Mouse (Mus musculus) heart, adult 9 months (tissue): Measurements from ENCODE around the gene Mcur1.

Experiments used
- DNase-seq, 2 experiments: peaks; one replicate each; pipeline ENCODE4 v3.0.0; 2022; ENCODE audit warnings: low spot score in 2 of 2

Mcur1 gene

DNA sequence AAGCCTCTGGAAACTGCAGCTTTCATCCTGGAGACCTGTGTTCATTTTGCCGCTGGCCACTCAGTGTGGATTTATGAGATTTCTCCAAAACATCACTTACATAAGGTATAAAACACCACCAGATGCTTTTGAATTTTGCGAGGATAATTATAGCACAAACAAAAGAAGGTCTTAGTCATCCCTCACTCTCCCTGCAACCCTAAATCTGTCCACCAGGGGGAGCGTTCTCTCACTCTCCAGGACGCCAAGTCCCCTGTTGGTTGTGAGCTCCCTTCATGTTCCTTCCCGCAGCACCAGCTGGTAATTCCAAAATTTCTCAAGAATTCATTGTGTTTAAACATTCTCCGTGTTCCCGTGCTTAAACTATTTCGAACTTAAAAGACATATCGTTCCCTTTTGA is 5.4 kb upstream of the Mcur1 start:
- peak; percentile 43 to 73 for DNase-seq

DNA sequence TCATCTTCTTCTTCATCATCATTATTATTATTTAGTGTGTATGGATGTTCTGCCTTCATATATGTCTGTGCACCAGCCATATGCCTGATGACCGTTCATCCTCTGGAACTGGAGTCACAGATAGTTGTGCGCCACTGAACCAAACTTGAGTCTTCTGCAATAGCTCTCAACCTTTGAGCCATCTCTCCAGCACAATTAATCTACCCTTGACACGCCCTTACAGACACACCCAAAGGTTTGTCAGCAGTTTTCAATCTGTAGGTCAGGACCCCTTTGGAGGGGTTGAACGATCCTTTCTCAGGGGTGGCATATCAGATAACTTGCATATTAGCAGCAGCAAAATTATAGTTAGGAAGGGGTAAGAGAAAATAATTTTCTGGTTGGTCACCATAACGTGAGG is 4.7 kb upstream of the Mcur1 start:
- no peak for DNase-seq

DNA sequence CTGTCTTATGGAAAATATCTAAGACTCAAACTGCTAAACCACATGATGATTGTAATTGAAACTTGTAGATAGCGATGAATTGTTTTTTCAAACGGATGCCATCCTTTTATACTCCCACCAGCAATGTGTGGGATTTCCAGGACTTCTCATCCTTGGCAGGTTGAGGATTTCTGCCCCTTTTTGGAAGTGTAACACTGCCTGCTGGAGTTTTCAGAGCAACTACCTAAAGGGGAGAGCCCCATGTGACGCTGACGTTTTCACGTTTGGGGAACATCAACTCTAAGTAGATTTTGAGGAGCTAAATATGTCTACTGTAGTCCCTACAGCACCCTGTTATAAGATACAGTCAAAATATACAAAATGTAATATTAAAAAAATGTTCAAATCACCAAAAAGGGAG is 2.7 kb upstream of the Mcur1 start:
- DNase-seq = no peak

DNA sequence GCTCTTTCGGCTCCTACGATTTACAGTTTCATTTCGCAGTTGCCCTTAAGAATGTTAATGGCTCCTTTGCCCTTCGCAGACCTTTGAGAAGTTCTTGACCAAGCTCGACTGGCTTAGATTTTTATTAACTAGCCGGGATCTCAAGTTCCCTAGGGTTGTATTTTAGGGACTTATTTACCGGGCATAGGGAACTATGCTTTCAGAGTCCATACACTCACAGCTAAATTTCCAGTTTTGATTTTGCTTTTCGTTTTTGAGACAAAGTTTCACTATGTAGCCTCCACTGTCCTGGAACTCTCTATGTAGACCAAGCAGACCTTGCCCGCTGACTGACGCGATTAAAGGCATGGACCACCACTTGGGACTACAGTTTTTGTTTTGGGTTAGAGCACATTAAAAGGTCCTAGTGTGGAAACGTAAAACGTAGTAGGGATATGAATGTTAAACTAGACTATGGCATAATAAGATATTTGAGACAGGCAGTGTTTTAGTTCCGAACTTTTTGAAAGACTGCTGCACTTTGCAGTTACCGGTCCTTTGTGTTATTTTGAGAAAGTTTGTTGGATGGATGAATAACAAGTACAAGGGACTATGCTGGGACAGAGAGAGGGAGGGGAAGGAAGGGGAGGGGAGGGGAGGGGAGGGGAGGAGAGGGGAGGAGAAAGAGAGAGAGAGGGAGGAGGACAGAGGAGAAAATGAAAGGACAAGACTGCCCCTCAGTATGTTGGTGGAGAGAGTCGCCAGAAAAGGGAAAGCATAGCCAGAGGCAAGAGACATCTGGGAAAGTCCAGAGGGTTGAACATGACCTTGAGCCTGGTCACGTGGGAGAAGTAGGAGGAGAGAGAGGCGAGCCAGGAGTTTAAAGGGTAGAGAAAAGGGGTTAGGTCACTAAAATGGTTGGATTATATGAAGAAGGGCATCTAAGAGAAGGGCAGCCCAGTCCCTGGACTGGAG is 744 bp upstream of the Mcur1 start:
- DNase-seq = peak; percentile 68

DNA sequence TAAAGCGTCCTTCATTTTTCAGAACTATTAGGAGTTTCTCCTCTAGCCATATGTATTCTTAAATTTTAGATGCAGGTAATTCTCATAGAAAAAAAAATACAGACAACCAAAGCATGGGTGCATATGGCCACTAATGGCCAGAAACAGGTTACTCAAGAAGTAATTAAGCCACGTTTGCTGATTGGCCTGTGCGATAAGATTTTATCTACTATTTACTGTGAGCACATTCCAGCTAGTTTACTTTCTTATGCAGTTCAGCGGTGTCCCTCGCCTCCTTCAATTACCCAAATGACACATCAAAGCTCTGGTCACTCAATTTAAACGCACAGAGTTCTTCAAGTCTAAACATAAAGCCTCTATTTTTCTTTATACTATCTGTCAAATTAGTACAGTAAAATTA is 1.0 kb downstream of the Mcur1 start:
- DNase-seq = no peak

DNA sequence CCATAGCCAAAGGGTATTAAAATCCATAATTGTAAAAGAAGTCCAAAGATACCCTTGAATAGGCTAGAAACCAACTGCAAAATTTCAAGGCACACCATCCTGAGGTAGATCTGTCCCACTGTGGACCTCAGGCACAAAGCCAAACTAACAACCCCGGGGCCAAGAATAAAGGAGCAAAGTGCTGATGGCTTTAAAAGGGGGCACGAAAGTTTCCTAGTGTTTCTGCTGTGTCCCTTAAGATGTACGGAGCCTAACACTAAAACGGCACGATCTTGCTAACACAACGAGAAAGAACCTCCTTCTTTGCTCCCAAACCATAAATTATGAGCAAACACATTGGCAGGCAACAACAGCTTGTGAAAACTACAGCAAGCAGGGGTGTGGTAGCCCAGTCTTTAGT is 1.6 kb downstream of the Mcur1 start:
- no peak for DNase-seq

DNA sequence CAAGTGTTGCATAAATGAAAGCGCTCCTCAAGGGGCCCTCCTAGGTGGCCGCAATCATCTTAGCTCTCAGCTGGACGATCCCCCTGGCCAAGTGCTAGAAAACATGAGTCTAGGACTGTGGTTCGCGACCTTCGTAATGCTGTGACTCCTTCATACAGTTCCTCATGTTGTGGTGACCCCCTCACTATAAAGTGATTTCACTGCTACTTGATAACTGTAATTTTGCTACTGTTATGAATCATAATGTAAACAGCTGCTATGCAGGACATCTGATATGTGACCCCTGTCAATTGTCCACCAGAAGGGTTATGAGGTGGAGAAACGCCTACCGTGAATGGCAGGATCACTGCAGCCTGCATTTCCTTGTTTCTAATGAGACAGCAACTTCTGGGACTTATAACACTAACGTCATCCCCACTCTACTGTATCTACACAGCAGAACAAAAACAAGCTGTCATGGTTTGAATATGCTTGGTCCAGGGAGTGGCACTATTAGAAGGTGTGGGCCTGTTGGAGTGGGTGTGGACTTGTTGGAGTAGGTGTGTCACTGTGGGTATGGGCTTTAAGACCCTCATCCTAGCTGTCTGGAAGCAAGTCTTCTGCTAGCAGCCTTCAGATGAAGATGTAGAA is 3.0 kb downstream of the Mcur1 start:
- DNase-seq = no peak

DNA sequence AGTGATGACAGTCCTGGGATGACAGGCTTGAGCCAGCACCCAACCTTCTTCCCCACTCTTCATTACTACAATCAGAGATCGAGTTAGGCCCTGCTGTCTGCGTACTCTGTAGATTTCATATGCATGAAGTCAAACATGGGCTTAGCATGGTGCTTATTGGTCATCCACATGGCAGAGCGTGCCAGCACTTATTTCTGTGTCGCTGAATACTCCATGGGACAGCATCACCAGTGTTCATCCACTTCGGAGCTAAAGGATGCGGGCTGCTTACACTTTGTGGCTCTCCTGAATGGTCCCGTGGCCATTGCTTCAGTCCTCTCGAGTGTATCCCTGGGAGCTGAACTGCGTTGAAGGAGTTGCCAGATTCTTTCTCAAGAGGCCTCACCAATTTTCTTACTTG is 4.7 kb downstream of the Mcur1 start:
- DNase-seq = no peak

DNA sequence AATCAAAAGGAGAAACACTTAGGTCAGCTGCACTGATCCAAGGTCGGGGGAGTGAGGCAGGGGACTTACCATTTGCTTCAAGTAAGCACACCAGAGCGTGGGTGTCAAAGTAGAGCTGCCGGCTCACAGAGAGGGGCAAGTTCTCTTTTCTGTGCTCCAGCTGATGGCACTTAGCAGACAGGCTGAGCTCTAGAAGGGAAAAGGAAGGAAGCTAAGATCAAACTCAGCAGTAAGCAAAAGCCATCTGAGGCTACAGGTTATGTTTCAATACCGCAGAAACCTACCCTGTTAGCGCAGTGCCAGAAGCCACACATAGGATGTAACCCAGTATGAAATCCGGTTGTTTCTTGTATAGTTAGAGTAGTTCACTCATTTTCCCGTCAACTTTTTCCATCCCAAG is 5.2 kb downstream of the Mcur1 start:
- no peak for DNase-seq

DNA sequence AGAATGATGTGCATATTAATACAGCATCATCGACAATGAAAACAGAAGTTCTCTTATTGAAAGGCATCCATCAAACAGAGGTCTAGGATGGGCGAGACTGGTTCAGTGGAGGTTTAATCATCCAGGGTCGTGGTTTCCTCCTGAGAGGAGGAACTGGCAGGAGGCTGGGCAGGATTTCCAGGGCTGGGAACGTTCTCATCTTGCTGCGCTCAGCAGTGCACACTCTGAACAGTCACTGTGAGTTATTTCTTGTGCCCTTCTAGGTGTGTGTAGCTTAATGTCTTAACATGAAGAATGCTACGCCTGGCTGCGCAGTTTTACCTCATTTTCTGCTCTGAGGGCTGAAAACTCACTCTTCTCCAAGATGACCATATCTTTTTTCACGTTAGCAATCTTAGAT is 9.3 kb downstream of the Mcur1 start:
- no peak for DNase-seq

DNA sequence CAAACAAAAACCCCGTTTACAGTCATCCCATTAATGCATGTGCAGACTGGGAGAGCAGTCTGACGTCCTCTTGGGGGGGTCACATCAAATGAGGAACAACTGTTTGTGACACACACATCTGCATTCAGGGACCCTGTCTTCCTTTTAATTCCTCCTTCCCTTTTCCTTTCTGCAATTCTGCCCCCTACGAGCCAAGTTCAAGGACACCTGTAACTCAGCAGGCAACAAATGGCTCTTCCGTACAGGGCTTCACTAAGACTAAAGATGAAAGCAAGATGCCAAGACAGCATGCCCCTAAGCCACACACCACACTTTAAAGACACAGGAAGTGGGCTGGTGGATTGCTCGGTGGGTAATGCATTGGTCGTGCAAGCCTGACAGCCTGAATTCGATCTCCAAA is 10.1 kb downstream of the Mcur1 start:
- DNase-seq = no peak

DNA sequence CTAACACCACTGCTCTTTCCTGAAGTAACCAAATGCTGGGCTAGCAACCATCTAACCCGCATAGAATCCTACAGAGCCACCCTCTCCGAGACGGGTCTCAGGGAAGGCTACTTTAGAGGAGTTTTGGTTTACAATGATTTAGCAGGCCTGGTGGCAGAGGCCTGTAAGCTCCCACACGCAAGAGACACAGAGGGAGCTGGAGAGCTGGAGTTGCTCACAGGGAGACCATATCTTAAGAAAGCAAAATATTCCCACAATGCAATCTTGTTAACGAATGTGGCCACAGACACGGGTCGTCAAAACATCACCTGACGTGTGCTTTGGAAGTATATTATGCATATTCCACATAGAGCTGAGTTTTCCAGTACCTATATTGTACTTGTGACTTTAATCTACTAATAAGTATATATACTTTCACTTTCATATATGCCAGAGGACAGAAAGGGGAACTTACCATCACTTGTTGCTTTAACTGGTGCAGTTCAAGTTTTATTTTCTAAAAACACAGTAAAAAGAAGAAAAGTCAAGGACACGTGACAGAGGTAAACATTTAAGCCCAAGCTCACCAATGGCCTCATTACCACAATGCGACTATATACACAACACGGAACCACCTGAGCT is 10.8 kb downstream of the Mcur1 start:
- DNase-seq = no peak

DNA sequence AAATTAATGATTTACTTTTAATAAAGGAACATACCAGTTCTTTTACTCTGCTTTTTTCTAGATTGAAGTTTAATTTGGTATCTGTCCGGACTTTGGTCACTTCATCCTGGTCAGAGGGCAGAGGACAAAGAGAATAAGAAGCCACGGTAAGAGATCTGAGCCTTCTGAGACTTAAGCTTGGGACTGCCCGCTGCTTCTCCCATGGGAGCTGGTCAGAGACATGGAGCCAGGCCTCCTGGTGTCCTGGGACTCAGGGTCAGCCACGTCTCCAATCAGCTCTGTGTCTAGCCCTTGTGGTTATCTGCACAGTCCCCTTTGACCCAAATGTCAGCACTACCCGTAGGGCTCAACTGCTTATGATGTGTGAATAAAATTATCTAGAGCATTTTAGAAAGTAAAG is 11.4 kb downstream of the Mcur1 start:
- DNase-seq = no peak

DNA sequence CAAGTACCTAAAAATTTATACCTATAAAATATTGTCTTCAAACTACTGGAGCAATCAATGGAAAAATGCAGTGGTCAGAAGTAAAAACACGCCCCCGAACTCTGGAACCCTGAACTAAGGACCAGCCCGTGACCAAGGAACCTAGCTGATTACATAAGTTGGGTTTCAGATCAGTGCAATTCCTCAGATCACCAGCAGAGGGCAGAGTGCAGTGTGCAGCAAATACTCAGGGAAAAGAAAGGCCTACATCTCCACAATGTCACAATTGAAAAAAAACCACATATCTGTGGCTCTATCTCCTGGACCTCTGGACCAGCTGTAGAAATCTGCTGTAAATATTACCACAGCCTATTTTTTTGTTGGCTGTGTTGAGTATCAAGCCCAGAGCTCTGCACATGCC is 13.1 kb downstream of the Mcur1 start:
- peak; percentile 54 to 83 for DNase-seq

DNA sequence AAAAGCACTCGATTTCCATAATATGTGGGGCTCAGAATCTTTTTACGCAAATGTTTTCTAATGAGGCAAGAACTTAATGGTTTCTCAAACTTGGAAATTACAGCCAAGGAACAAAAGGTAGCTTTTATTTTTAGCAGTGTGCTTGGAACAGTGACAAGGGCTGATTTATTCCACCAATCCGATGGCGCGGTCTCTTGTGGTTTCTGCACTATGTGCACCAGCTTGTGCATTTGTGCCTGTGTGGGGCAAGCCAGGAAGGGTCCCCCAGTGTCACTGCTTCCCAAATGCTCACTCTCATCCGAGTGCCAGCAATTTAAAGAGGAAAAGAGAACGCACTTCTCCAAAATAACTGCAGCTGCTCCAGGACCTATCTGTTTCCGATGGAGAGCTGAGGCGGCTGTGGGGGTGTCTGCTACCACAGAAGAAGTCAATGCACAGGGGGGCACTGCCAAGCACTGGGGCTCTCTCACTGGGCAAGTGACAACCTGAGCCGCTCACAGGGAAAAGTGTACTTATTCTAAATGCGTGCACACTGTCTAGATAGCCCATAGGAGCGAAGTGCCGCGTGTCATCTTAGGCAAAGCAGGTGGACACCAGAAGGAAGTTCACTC is 19.7 kb downstream of the Mcur1 start:
- no peak for DNase-seq

DNA sequence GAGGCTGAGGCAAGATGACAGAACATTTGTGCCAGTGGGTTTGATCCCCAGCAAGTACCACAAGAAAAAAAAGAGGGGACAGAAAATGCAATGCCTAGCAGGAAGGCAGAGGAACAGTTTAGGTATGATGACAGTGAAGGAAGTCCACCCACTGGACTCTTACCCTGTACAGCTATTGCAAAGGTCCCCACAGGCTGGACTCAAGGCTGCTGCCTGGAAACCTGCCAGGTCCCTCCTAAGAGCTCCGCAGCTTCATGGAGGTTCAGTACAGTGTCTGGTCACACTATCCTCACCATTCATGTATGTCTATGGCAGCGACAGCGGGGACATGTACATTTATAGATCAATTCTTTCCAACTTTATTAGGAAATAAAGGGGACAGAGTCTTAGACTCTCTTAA is 20.6 kb downstream of the Mcur1 start:
- no peak for DNase-seq

DNA sequence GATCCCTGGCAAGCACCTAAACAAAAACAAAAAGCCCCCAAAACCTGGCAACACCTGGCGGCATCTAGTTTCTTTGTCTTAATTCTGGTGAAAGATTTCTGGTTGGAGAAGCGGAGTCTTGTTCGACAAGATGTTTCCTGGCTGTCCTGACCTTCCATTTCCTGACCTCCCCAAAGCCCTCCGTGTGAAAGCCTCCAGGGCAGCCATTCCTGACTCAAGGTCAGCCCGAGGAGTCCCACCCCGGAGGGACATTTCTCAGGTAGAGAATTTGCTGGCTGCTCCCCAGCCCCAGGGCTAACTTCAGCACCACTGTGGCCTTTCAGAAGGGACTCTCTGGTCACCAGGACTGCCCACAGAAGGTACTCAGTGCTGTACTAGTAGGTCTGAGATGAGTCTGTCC is 22.1 kb downstream of the Mcur1 start:
- DNase-seq = no peak

DNA sequence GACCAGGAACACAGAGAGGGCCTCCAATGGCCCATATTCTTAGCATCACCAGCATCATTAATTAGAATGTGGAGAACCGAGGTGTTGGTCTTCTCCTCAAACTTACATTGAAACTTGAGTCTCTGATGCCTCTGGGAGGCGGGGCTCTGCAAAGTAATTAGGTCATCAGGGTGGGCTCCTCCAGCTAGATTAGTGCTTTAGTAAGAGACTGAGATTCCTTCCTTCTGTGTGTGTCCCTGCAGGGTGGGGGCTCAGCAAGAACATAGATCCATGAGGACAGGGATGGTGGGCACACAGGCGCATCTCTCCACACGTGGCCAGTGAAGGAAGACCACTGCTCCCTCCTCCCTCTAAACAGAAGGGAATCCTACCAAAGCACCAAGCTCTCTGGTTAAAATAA is 26.0 kb downstream of the Mcur1 start:
- no peak for DNase-seq

DNA sequence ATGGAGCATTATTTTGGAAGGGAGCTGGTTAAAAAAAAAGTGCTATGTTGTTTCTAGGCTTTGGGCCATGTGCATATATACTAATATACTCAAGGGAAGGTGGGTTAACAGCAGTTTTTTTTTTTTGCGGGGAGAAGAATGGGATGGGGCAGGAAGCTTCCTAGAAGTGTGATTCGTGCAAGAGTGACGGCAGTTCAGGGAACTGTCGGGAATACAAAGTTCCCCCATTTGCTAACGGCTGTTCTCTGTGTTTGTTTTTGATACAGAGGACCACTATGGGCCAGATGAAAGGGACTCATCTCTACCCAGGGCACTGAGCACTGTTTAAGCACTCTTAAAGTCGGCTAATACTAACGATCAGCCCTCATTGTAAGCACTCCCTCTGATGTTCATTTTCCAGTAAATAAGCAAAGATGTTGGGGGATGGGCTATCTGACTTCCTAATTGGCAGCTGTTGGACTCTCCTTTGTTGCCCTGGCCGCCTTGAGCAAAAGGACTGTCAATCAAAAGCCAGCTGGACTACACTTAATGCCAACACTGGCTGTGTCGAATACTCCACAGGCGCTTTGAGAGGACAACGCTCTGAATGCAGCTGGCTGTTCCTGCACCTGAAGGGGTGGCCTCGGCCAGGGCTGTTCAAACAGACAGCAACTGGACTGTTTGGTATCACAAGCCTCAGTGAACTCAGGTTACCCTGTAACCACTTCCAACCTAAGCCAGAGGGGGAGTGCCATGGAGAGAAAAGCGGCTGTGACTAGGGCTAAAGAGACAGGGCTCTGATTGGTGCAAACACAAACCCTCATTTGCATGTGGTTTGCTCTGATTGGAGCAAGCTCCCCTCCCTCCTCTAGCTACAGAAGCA is 28.9 kb downstream of the Mcur1 start:
- DNase-seq = peak; percentile 72 to 74

DNA sequence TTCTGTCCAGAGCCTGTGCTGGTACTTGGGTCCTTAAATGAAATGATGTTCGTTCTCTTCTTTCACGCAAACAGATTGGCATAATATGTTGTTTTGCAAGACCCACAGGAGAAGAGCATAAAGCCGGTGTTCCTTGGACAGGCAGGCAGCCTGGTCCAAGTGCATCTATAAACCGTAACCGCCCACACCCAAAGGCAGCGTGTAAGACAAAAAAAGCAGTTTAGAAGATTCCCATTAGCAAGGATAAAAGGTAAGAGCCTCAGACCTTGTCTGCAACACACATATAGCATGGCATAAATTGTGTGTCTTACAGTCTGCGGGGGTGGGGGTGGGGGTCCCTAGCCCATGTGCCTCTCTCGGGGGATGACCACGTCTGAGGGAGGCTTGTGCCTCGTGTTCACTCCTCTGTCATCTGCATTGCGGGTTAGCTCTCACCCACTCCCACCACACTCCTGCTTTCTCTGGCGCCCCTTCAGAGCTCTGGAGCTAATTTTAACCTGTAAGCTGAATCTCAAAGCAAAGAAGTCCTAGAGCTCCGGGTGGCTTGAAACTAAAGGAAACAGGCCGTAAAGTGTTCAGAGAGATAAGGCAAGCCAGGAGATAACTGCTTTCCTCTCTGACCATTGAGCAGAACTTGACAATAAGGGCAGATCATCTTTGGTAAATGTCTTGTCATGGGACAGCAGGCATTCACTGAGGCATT is 29.7 kb downstream of the Mcur1 start:
- DNase-seq = no peak

DNA sequence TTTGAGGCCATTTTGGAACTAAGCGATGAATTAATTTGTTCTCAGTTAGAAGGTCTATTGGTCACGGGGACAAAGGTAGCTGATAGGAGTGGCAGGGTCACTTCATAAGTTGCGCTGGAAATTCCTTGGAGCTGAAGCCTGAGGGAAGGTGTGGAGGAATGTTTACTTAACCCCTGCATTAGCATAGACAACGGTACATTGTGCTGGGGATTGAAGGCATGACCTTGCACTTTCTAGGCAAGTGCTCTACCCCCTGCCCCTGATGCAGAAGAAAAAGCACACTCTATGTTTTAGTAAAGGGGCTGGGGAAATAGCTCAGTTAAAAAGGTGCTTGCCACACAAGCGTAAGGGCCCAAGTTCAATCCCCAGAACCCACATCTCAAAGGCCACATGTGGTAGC is 33.7 kb downstream of the Mcur1 start:
- no peak for DNase-seq
